Mouse (Mus musculus) kidney, adult 2 months (tissue): ENCODE data around the gene Sit1.

Source experiments
- CTCF ChIP-seq: fragments of 200-500 bp; conservative IDR thresholded peaks from 2 replicates; pipeline ENCODE4 v1.5.1; 2011; ENCODE audit warnings: low read depth, mild to moderate bottlenecking, control low read depth, low read length, moderate library complexity, mixed read lengths; ENCODE audit not compliant: insufficient read depth, insufficient read length
- POLR2A ChIP-seq: fragments of 200-500 bp; IDR thresholded peaks from one replicate; pipeline ENCODE4 v1.6.1; 2011; ENCODE audit warnings: low read depth, low read length, control low read depth

DNA sequence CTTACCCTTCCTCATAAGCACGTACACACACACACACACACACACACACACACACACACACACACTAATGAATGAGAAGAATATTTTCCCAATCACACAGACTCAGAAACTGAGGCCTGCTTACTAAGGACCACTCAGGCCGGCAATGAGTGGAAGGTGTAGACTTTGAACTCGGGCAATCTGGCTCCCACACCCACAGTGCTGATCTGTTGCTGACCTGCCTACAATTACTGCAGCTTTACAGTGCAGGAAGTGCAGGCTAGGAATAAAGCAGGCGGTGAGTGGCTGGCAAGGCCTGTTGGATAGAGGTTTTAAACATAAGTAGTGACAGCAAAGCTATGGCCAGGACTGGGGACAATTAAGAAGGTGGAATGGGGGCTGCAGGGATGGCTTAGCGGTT lies 2.5 kb downstream of the Sit1 start:
- TF ChIP-seq CTCF = no peak
- no peak for TF ChIP-seq POLR2A
